ENCODE assay signal across 20 mouse cellular contexts in genomic region chr10:95951346-95951745, GRCm38 (mm10).
"Had no signal": no experiment of that assay in that cellular context is flagged by ENCODE, and none has a peak within 500 bp of the region (broad histone marks: within the 10 kb centered on the region; RNA-seq: fewer than 3 reads in every experiment).

No protein-coding gene starts in this region.

- H3K4me1 ChIP-seq: limb, embryonic 10.5 days; limb, embryonic 13.5 days; midbrain, embryonic 12.5 days; stomach, embryonic 15.5 days had no signal

- H3K27ac ChIP-seq: kidney, postnatal 0 days; left cerebral cortex, adult 2 months; limb, embryonic 10.5 days; limb, embryonic 13.5 days; liver, embryonic 12.5 days; liver, embryonic 15.5 days; macrophage; midbrain, embryonic 12.5 days; neural tube, embryonic 13.5 days; stomach, embryonic 15.5 days had no signal

- H3K9me3 ChIP-seq: limb, embryonic 10.5 days; limb, embryonic 13.5 days; liver, embryonic 12.5 days; liver, embryonic 15.5 days; midbrain, embryonic 12.5 days; neural tube, embryonic 13.5 days; stomach, embryonic 15.5 days had no signal

- H3K4me2 ChIP-seq: limb, embryonic 13.5 days; liver, embryonic 12.5 days; liver, embryonic 15.5 days; midbrain, embryonic 12.5 days; neural tube, embryonic 13.5 days; stomach, embryonic 15.5 days had no signal

- DNase-seq: kidney, adult 2 months; kidney, postnatal 36 days; layer of hippocampus, postnatal 36 days; liver; lung, adult 18-20 months; retina, postnatal 1 day; right cerebral cortex, postnatal 25 days; spleen, adult 18-20 months; thymus, postnatal 25 days had no signal

- H3K9ac ChIP-seq: limb, embryonic 13.5 days; liver, embryonic 12.5 days; liver, embryonic 15.5 days; midbrain, embryonic 12.5 days; neural tube, embryonic 13.5 days; stomach, embryonic 15.5 days had no signal

- H3K36me3 ChIP-seq: limb, embryonic 10.5 days; limb, embryonic 13.5 days; liver, embryonic 12.5 days; liver, embryonic 15.5 days; midbrain, embryonic 12.5 days; neural tube, embryonic 13.5 days; stomach, embryonic 15.5 days had no signal

- H3K4me3 ChIP-seq: left cerebral cortex, adult 2 months; limb, embryonic 10.5 days; limb, embryonic 13.5 days; liver, embryonic 12.5 days; liver, embryonic 15.5 days; midbrain, embryonic 12.5 days; myocyte; neural tube, embryonic 13.5 days; stomach, embryonic 15.5 days had no signal

- ATAC-seq: liver, embryonic 12.5 days had no signal

- H3K27me3 ChIP-seq: limb, embryonic 13.5 days; liver, embryonic 12.5 days; liver, embryonic 15.5 days; midbrain, embryonic 12.5 days; neural tube, embryonic 13.5 days; stomach, embryonic 15.5 days had no signal
